Mouse (Mus musculus): ENCODE data around the gene Gm11733. TPM values are rescaled to one million over a fixed set of nuclear protein-coding genes. Genes with fewer than 3 reads are reported as not detected.

Gm11733 gene
- total and polyA plus RNA-seq, 3 experiments, result 0.10 TPM; not detected in 2

- TF ChIP-seq IRF4 (IDR thresholded peaks at IDR 0.05; ENCODE audit: low read depth, low read length), result no peak
- TF ChIP-seq POLR2A (IDR thresholded peaks at IDR 0.05; ENCODE audit: low read depth, low read length), result peak; percentile 61
- TF ChIP-seq ETS1 (conservative IDR thresholded peaks at IDR 0.05; ENCODE audit: low read depth, low read length), result 0 out of 2 replicates have a peak, but pooled peaks have one; percentile 1
- 0 out of 2 replicates have a peak, but pooled peaks have one; percentile 4 for TF ChIP-seq NRF1 (IDR thresholded peaks at IDR 0.05; ENCODE audit: low read depth, low read length)
- TF ChIP-seq JUN (IDR thresholded peaks at IDR 0.05; ENCODE audit: insufficient read depth, low read depth, low read length), result no peak
- TF ChIP-seq MAZ (IDR thresholded peaks at IDR 0.05; ENCODE audit: low read depth, low read length), result peak; percentile 38; the same call in 1 of the 2 replicates
- peak; percentile 46; the same call in 1 of the 2 replicates for TF ChIP-seq SIN3A (IDR thresholded peaks at IDR 0.05; ENCODE audit: low read length)
- peak; percentile 70; the same call in 1 of the 2 replicates for TF ChIP-seq NELFE (IDR thresholded peaks at IDR 0.05; ENCODE audit: low read depth, low read length)
- no peak for TF ChIP-seq PAX5 (IDR thresholded peaks at IDR 0.05; ENCODE audit: low read length)
- no peak for TF ChIP-seq USF1 (IDR thresholded peaks at IDR 0.05; ENCODE audit: low read depth, low read length)
- TF ChIP-seq CHD1 (IDR thresholded peaks at IDR 0.05; ENCODE audit: low read depth, low read length), result peak; percentile 87; the same call in 1 of the 2 replicates
- TF ChIP-seq BHLHE40 (IDR thresholded peaks at IDR 0.05; ENCODE audit: low read depth, low read length), result peak; percentile 26; the same call in 1 of the 2 replicates
- TF ChIP-seq MAFK (IDR thresholded peaks at IDR 0.05; ENCODE audit: insufficient replicate concordance, low read length), result no peak; the same call in 1 of the 2 replicates
- TF ChIP-seq MAX (IDR thresholded peaks at IDR 0.05; ENCODE audit: low read length), result peak; percentile 85
- TF ChIP-seq CHD2 (IDR thresholded peaks at IDR 0.05; ENCODE audit: low read length), result 0 out of 2 replicates have a peak, but pooled peaks have one; percentile 0
- no peak; the same call in 1 of the 2 replicates for TF ChIP-seq RAD21 (IDR thresholded peaks at IDR 0.05; ENCODE audit: low read depth, low read length)
- TF ChIP-seq TCF12 (IDR thresholded peaks at IDR 0.05; ENCODE audit: low read depth, low read length), result no peak
- peak; percentile 55; the same call in 1 of the 2 replicates for TF ChIP-seq POLR2AphosphoS2 (IDR thresholded peaks at IDR 0.05; ENCODE audit: low read depth, low read length)
- TF ChIP-seq ZMIZ1 (IDR thresholded peaks at IDR 0.05; ENCODE audit: low read depth, low read length), result peak; percentile 8
- TF ChIP-seq USF2 (conservative IDR thresholded peaks at IDR 0.05; ENCODE audit: low read depth, low read length), result peak; percentile 4; the same call in 1 of the 2 replicates
- TF ChIP-seq TBP (conservative IDR thresholded peaks at IDR 0.05; ENCODE audit: low read depth, low read length), result peak; percentile 61; the same call in 1 of the 2 replicates
- TF ChIP-seq RCOR1 (conservative IDR thresholded peaks at IDR 0.05; ENCODE audit: low read depth, low read length), result 0 out of 2 replicates have a peak, but pooled peaks have one; percentile 14
- H3K4me3 ChIP-seq (replicated peaks in 1 of 3; ENCODE audit: low read depth in 2 of 3, low read length in 2 of 3, poor library complexity in 1 of 3), result peak overlapping the region; percentile 31 to 47 (median 41)
Observed at GRCm38 (mm10) chr11:117482677-117483511, 1.3 kb upstream of the Gm11733 start.

More at GRCm38 (mm10) chr11:117482677-117483511, 1.3 kb upstream of the Gm11733 start:
- peak overlapping the region; percentile 57 for H3K9ac ChIP-seq (ENCODE audit: insufficient read depth, low read depth)
- peak overlapping the region; percentile 92 for H3K27ac ChIP-seq (ENCODE audit: insufficient read depth, low read depth)
- DNase-seq (ENCODE audit: extremely low read depth), result peak; percentile 92
- peaks cover 21 to 53% of the 10 kb centered on the region in 2 experiments for H3K4me1 ChIP-seq (ENCODE audit: control insufficient read depth in 1 of 2, insufficient read depth in 2 of 2)
- H3K36me3 ChIP-seq (replicated peaks in 1 of 2; ENCODE audit: control insufficient read depth in 1 of 2, insufficient read depth in 1 of 2, low read length in 1 of 2), result peaks cover 0 to 2% of the 10 kb centered on the region in 2 experiments
- in situ Hi-C loops (cut with MboI; ENCODE audit: low pct_ligation_motif_present, low pct_unique_long_range_greater_than_20kb, low sequenced_read_pairs) (loop anchor here (5.0 kb wide), 1 partner anchor 169 kb away; the partner anchor contains the start of gene Tnrc6c), dilution Hi-C loops (cut with MboI; ENCODE audit: extremely low pct_ligation_motif_present, extremely low pct_unique_long_range_greater_than_20kb, low sequenced_read_pairs) (no loop called here)
- peak overlapping the region; percentile 32 for H3K4me2 ChIP-seq (ENCODE audit: insufficient read depth, low read depth, poor library complexity, severe bottlenecking)
- no peaks in the 10 kb centered on the region for H3K79me2 ChIP-seq (replicated peaks; ENCODE audit: control insufficient read depth, extremely low read depth, insufficient read depth, poor library complexity, severe bottlenecking)
- peaks cover 7% of the 10 kb centered on the region for H3K9me3 ChIP-seq (replicated peaks; ENCODE audit: low read length)
- no peaks in the 10 kb centered on the region for H3K27me3 ChIP-seq (replicated peaks)
